Mouse (Mus musculus) heart, embryonic 11.5 days (tissue): ENCODE data around the gene Gm10642. TPM values are rescaled to one million over a fixed set of nuclear protein-coding genes. Genes with fewer than 3 reads are reported as not detected.

ENCODE experiments used
- ATAC-seq: fragments of 200-750 bp; cut with Nextera tagmentation; replicated peaks from 2 replicates; pipeline ENCODE4 v1.8.0; 2017; ENCODE audit warnings: moderate library complexity; ENCODE audit not compliant: insufficient number of reproducible peaks, low FRiP score, low TSS enrichment
- H3K27ac ChIP-seq: fragments of 300-500 bp; sonication (generic); 2 replicates; pipeline ENCODE4 v1.5.1; 2014; ENCODE audit warnings: mild to moderate bottlenecking, low read depth, low read length
- H3K27me3 ChIP-seq: fragments of 300-500 bp; sonication (generic); 2 replicates; pipeline ENCODE4 v1.6.1; 2014; ENCODE audit warnings: mild to moderate bottlenecking, low read length, mixed read lengths; ENCODE audit not compliant: control insufficient read depth, insufficient read depth
- H3K36me3 ChIP-seq: fragments of 300-500 bp; sonication (generic); 2 replicates; pipeline ENCODE4 v1.6.1; 2014; ENCODE audit warnings: mild to moderate bottlenecking, low read length, moderate library complexity, mixed read lengths; ENCODE audit not compliant: control insufficient read depth, insufficient read depth
- H3K4me1 ChIP-seq: fragments of 300-500 bp; sonication (generic); 2 replicates; pipeline ENCODE4 v1.6.1; 2014; ENCODE audit warnings: low read length; ENCODE audit not compliant: control insufficient read depth, insufficient read depth
- H3K4me2 ChIP-seq: fragments of 300-500 bp; sonication (generic); 2 replicates; pipeline ENCODE4 v1.6.1; 2014; ENCODE audit warnings: mild to moderate bottlenecking, moderate library complexity
- H3K4me3 ChIP-seq: fragments of 300-500 bp; sonication (generic); 2 replicates; pipeline ENCODE4 v1.5.1; 2014; ENCODE audit warnings: low read depth, low read length
- H3K9ac ChIP-seq: fragments of 300-500 bp; sonication (generic); 2 replicates; pipeline ENCODE4 v1.6.1; 2014; ENCODE audit warnings: mild to moderate bottlenecking, low read depth, low read length, moderate library complexity
- H3K9me3 ChIP-seq: fragments of 300-500 bp; sonication (generic); replicated peaks from 2 replicates; pipeline ENCODE4 v1.6.1; 2016; ENCODE audit warnings: low read length; ENCODE audit not compliant: control insufficient read depth
- WGBS: fragments of 180-500 bp; shearing (Covaris S2); extraction: QIAGEN DNeasy Blood & Tissue Kit; methylation state at CpG from one replicate; pipeline ENCODE4 v1.1.7; 2014; ENCODE audit not compliant: insufficient replicate concordance; 5-methylcytosine and 5-hydroxymethylcytosine counted together
- polyA plus RNA-seq: library from polyadenylated mRNA; unstranded; fragments of >200 nt; fragmentation: Nextera tagmentation; extraction: Ambion mirVana; gene quantifications from 2 replicates; pipeline ENCODE4 v1.2.1, GENCODE M21; 2014

Gm10642 gene
- polyA plus RNA-seq, 1 experiment from 2014 or later, result not detected

- ATAC-seq, result no peak
- Histone ChIP-seq H3K27me3 (no peaks in the 10 kb centered on the region), H3K9ac (no peak overlapping the region), H3K9me3 (no peaks in the 10 kb centered on the region), H3K27ac (no peak overlapping the region), H3K4me2 (no peak overlapping the region), H3K4me1 (peaks cover 6% of the 10 kb centered on the region), H3K36me3 (no peaks in the 10 kb centered on the region), H3K4me3 (no peak overlapping the region)
Measured at GRCm38 (mm10) chr9:70668048-70668447, 12.0 kb downstream of the Gm10642 start.

- Histone ChIP-seq H3K4me3 (no peak overlapping the region), H3K36me3 (no peaks in the 10 kb centered on the region), H3K4me1 (peaks cover 6% of the 10 kb centered on the region), H3K9me3 (no peaks in the 10 kb centered on the region), H3K4me2 (no peak overlapping the region), H3K27me3 (no peaks in the 10 kb centered on the region), H3K9ac (no peak overlapping the region), H3K27ac (peak overlapping the region; percentile 57; the same call in 1 of the 2 replicates)
- ATAC-seq, result peak; percentile 88
- WGBS, result 48% methylated on average over 2 of the region's 2 CpGs
Measured at GRCm38 (mm10) chr9:70669197-70669596, 13.1 kb downstream of the Gm10642 start.

GRCm38 (mm10) chr9:70670381-70670780, 14.3 kb downstream of the Gm10642 start:
- Histone ChIP-seq H3K9ac (no peak overlapping the region), H3K27ac (peak overlapping the region; percentile 16; the same call in 1 of the 2 replicates), H3K4me2 (no peak overlapping the region), H3K4me3 (no peak overlapping the region), H3K4me1 (peaks cover 6% of the 10 kb centered on the region), H3K36me3 (no peaks in the 10 kb centered on the region), H3K9me3 (no peaks in the 10 kb centered on the region), H3K27me3 (no peaks in the 10 kb centered on the region)
- 76% methylated on average over 6 of the region's 6 CpGs for WGBS
- peak; percentile 64 for ATAC-seq

GRCm38 (mm10) chr9:70671278-70671677, 15.2 kb downstream of the Gm10642 start:
- ATAC-seq, result no peak
- WGBS, result 68% methylated on average over 6 of the region's 6 CpGs
- H3K27ac ChIP-seq, result peak overlapping the region; percentile 29; the same call in 1 of the 2 replicates

GRCm38 (mm10) chr9:70671772-70672579, 15.9 kb downstream of the Gm10642 start:
- Histone ChIP-seq H3K4me2 (no peak overlapping the region), H3K27me3 (no peaks in the 10 kb centered on the region), H3K9me3 (no peaks in the 10 kb centered on the region), H3K9ac (no peak overlapping the region), H3K4me1 (peaks cover 6% of the 10 kb centered on the region), H3K36me3 (no peaks in the 10 kb centered on the region), H3K4me3 (no peak overlapping the region), H3K27ac (no peak overlapping the region)
- no peak for ATAC-seq
- 40% methylated on average over 10 of the region's 10 CpGs for WGBS

More at GRCm38 (mm10) chr9:70671278-70671677, 15.2 kb downstream of the Gm10642 start:
- Histone ChIP-seq H3K27me3 (no peaks in the 10 kb centered on the region), H3K4me1 (peaks cover 6% of the 10 kb centered on the region), H3K4me2 (no peak overlapping the region), H3K9ac (no peak overlapping the region), H3K4me3 (no peak overlapping the region), H3K9me3 (no peaks in the 10 kb centered on the region), H3K36me3 (no peaks in the 10 kb centered on the region)

GRCm38 (mm10) chr9:70673656-70674055, 17.6 kb downstream of the Gm10642 start:
- Histone ChIP-seq H3K9ac (no peak overlapping the region), H3K36me3 (no peaks in the 10 kb centered on the region), H3K4me2 (no peak overlapping the region), H3K27ac (no peak overlapping the region), H3K9me3 (no peaks in the 10 kb centered on the region), H3K4me3 (no peak overlapping the region), H3K4me1 (peaks cover 6% of the 10 kb centered on the region), H3K27me3 (no peaks in the 10 kb centered on the region)
- 65% methylated on average over 4 of the region's 4 CpGs for WGBS
- no peak for ATAC-seq

GRCm38 (mm10) chr9:70675117-70675516, 19.1 kb downstream of the Gm10642 start:
- H3K27me3 ChIP-seq, result no peaks in the 10 kb centered on the region
- no peak for ATAC-seq
- no peak overlapping the region for H3K27ac ChIP-seq
- no peaks in the 10 kb centered on the region for H3K36me3 ChIP-seq
- no peak overlapping the region for H3K9ac ChIP-seq
- peaks cover 9% of the 10 kb centered on the region for H3K4me1 ChIP-seq
- no peak overlapping the region for H3K4me2 ChIP-seq
- H3K9me3 ChIP-seq, result no peaks in the 10 kb centered on the region
- 84% methylated on average over 4 of the region's 4 CpGs for WGBS
- no peak overlapping the region for H3K4me3 ChIP-seq

GRCm38 (mm10) chr9:70675961-70676360, 19.9 kb downstream of the Gm10642 start:
- H3K9me3 ChIP-seq, result no peaks in the 10 kb centered on the region
- 77% methylated on average over 5 of the region's 5 CpGs for WGBS
- no peak overlapping the region for H3K4me3 ChIP-seq
- no peak overlapping the region for H3K9ac ChIP-seq
- peaks cover 10% of the 10 kb centered on the region for H3K4me1 ChIP-seq
- no peaks in the 10 kb centered on the region for H3K27me3 ChIP-seq
- H3K4me2 ChIP-seq, result no peak overlapping the region
- no peak for ATAC-seq
- no peaks in the 10 kb centered on the region for H3K36me3 ChIP-seq
- no peak overlapping the region for H3K27ac ChIP-seq

- Histone ChIP-seq H3K4me1 (0 out of 2 replicates have a peak, but pooled peaks cover 6% of the 10 kb centered on the region), H3K4me3 (peak within 1 kb of the TSS; percentile 75), H3K36me3 (no peaks in the 10 kb centered on the region), H3K27me3 (no peaks in the 10 kb centered on the region), H3K27ac (peak within 1 kb of the TSS; percentile 94), H3K4me2 (peak within 1 kb of the TSS; percentile 86), H3K9me3 (no peaks in the 10 kb centered on the region), H3K9ac (peak within 1 kb of the TSS; percentile 97)
- ATAC-seq, result peak; percentile 98
- 0% methylated on average over 47 of the region's 48 CpGs for WGBS
Measured at GRCm38 (mm10) chr9:70678682-70679131, 22.7 kb downstream of the Gm10642 start, which contains the start of gene Adam10. Gene Adam10, plus strand, starts transcription at chr9:70678997.
